Mouse (Mus musculus) CH12.LX (cell line): ENCODE data around the gene Xylb.

Experiments
- BHLHE40 ChIP-seq: IDR thresholded peaks from 2 replicates; pipeline ENCODE4 v1.6.1; 2011; ENCODE audit warnings: mild to moderate bottlenecking, low read depth, low read length, improper control_type of control experiment
- CTCF ChIP-seq, 2 experiments: IDR thresholded peaks in 1 of 2; conservative IDR thresholded peaks in 1 of 2; 2 replicates each; pipeline ENCODE4 v1.5.1; 2011 to 2012; ENCODE audit warnings: low read depth in 2 of 2, low read length in 2 of 2, improper control_type of control experiment in 1 of 2, inconsistent platforms in 1 of 2, mild to moderate bottlenecking in 1 of 2, moderate library complexity in 1 of 2
- HCFC1 ChIP-seq: IDR thresholded peaks from 2 replicates; pipeline ENCODE4 v1.6.1; 2012; ENCODE audit warnings: low read depth, mild to moderate bottlenecking, inconsistent platforms, low read length, improper control_type of control experiment
- MAX ChIP-seq: IDR thresholded peaks from 2 replicates; pipeline ENCODE4 v1.6.1; 2011; ENCODE audit warnings: low read length, improper control_type of control experiment
- MAZ ChIP-seq: IDR thresholded peaks from 2 replicates; pipeline ENCODE4 v1.6.1; 2012; ENCODE audit warnings: low read depth, mild to moderate bottlenecking, inconsistent platforms, low read length, improper control_type of control experiment, moderate library complexity
- MEF2A ChIP-seq: IDR thresholded peaks from 2 replicates; pipeline ENCODE4 v1.6.1; 2014; ENCODE audit warnings: low read depth, mild to moderate bottlenecking, inconsistent platforms, low read length, improper control_type of control experiment, borderline replicate concordance
- POLR2A ChIP-seq: IDR thresholded peaks from 2 replicates; pipeline ENCODE4 v1.6.1; 2011; ENCODE audit warnings: low read depth, mild to moderate bottlenecking, improper control_type of control experiment, low read length
- RAD21 ChIP-seq: IDR thresholded peaks from 2 replicates; pipeline ENCODE4 v1.6.1; 2011; ENCODE audit warnings: low read depth, mild to moderate bottlenecking, low read length, improper control_type of control experiment, moderate library complexity
- USF2 ChIP-seq: conservative IDR thresholded peaks from 2 replicates; pipeline ENCODE4 v1.6.1; 2011; ENCODE audit warnings: low read depth, low read length, improper control_type of control experiment
- ZC3H11A ChIP-seq: IDR thresholded peaks from 2 replicates; pipeline ENCODE4 v1.6.1; 2012; ENCODE audit warnings: low read depth, mild to moderate bottlenecking, inconsistent platforms, low read length, improper control_type of control experiment
- ZNF384 ChIP-seq: IDR thresholded peaks from 2 replicates; pipeline ENCODE4 v1.6.1; 2012; ENCODE audit warnings: low read depth, low read length, improper control_type of control experiment, inconsistent platforms

DNA sequence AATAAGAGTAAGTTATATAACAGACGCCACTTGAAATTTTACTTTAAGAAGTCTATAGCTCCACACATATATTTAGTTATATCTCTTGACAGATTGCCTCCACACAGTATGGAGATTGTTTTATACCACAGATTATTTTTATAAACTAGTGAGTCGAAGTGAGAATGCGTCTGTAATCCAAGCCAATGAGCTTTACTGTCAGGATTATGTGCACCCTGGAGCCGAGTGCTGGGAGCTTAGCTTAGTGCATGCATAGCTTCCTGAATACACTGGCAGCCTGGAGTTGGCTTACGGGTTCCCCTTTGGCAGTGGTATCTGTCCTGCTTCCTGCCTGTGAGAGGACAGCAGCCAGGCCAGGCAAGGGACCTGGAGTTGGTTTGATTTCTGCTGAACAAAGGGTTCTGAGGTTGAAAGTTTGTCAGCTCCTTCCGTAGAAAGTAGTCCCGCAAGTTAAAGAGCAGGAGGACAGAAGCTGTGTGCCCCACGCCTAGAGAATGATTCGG is 81.4 kb downstream of the Xylb start:
- TF ChIP-seq CTCF (conservative IDR thresholded peaks at IDR 0.05 in 1 of 2, IDR thresholded peaks at IDR 0.05 in 1 of 2; ENCODE audit: low read depth in 2 of 2, low read length in 2 of 2) (no peak), HCFC1 (no peak), USF2 (no peak), POLR2A (no peak), MAZ (no peak), ZNF384 (no peak), MEF2A (no peak), MAX (no peak), BHLHE40 (no peak), ZC3H11A (no peak), RAD21 (no peak)
